Mouse (Mus musculus) neural tube, embryonic 14.5 days (tissue): ENCODE results near the gene Gdpd4. TPM values are rescaled to one million over a fixed set of nuclear protein-coding genes. Genes with fewer than 3 reads are reported as not detected.

ENCODE experiments used
- ATAC-seq: fragments of 200-750 bp; cut with Nextera tagmentation; 2 replicates; pipeline ENCODE4 v1.8.0; 2017; ENCODE audit warnings: low read depth, mild to moderate bottlenecking, moderate TSS enrichment, moderate library complexity
- H3K27ac ChIP-seq: fragments of 300-500 bp; sonication (generic); 2 replicates; pipeline ENCODE4 v1.5.1; 2014; ENCODE audit warnings: low read depth, mild to moderate bottlenecking, control low read depth, low read length, moderate library complexity, mixed read lengths
- H3K27me3 ChIP-seq: fragments of 300-500 bp; sonication (generic); 2 replicates; pipeline ENCODE4 v1.6.1; 2014; ENCODE audit warnings: low read length; ENCODE audit not compliant: control insufficient read depth, insufficient read depth
- H3K36me3 ChIP-seq: fragments of 300-500 bp; sonication (generic); 2 replicates; pipeline ENCODE4 v1.6.1; 2014; ENCODE audit warnings: low read length, mixed read lengths; ENCODE audit not compliant: control insufficient read depth, insufficient read depth
- H3K4me1 ChIP-seq: fragments of 300-500 bp; sonication (generic); 2 replicates; pipeline ENCODE4 v1.6.1; 2014; ENCODE audit warnings: low read length; ENCODE audit not compliant: control insufficient read depth, insufficient read depth
- H3K4me2 ChIP-seq: fragments of 300-500 bp; sonication (generic); 2 replicates; pipeline ENCODE4 v1.6.1; 2014; ENCODE audit warnings: mild to moderate bottlenecking, low read depth, low read length, control low read depth
- H3K4me3 ChIP-seq: fragments of 300-500 bp; sonication (generic); 2 replicates; pipeline ENCODE4 v1.5.1; 2014; ENCODE audit warnings: low read depth, low read length, control low read depth, mixed read lengths
- H3K9ac ChIP-seq: fragments of 300-500 bp; sonication (generic); replicated peaks from 2 replicates; pipeline ENCODE4 v1.6.1; 2014; ENCODE audit warnings: low read depth, mild to moderate bottlenecking, control low read depth, low read length, mixed read lengths
- H3K9me3 ChIP-seq: fragments of 300-500 bp; sonication (generic); 2 replicates; pipeline ENCODE4 v1.6.1; 2016; ENCODE audit warnings: low read length; ENCODE audit not compliant: control insufficient read depth
- WGBS: fragments of 180-500 bp; shearing (Covaris S2); extraction: QIAGEN DNeasy Blood & Tissue Kit; methylation state at CpG from one replicate; pipeline ENCODE4 v1.1.7; 2014; 5-methylcytosine and 5-hydroxymethylcytosine counted together
- polyA plus RNA-seq: library from polyadenylated mRNA; unstranded; fragments of >200 nt; fragmentation: Nextera tagmentation; extraction: Ambion mirVana; gene quantifications from 2 replicates; pipeline ENCODE4 v1.2.1, GENCODE M21; 2014

Gene Gdpd4
- polyA plus RNA-seq, 1 experiment from 2014 or later: not detected

DNA sequence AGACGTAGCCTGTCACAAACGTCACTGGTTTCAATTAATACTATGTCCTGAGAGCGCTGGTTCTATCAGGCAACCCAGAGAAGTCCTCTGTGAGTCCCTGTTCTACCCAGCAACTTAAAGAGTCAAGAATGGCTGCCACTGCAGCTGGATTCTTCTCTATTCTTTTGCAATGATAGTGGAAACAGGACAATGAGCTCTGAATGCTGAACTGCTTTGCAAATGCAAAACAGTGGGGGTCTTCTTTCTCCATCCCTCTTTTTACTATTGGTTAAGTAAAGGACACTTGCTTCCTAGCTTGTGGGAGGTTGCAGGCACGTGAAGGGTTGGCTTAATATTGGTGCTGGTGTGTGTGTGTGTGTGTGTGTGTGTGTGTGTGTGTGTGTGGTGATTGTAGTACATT lies 52.7 kb downstream of the Gdpd4 start:
- Histone ChIP-seq H3K27ac (no peak overlapping the region), H3K4me2 (no peak overlapping the region), H3K9me3 (no peaks in the 10 kb centered on the region), H3K4me1 (no peaks in the 10 kb centered on the region), H3K27me3 (no peaks in the 10 kb centered on the region), H3K36me3 (no peaks in the 10 kb centered on the region), H3K4me3 (no peak overlapping the region), H3K9ac (no peak overlapping the region)
- ATAC-seq: no peak
- 17% methylated on average over 4 of the region's 4 CpGs for WGBS

DNA sequence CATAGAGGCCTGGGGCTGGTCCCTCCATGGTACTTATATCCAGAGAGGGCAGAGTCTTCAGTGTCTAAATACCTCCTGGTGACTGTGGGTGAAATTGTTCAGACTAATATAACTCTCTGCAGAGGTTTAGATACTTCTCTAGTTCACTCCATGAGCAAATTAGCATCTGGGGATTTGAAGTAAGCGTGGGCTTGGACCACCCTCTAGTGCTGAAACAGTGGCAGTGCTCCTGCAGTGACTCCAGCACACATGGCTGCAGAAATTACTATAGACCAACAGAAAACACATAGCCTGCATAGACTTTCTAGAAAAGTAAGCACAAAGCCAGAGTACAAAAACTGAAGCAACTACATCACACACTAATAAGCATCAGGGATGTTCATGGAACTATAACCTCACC lies 57.7 kb downstream of the Gdpd4 start:
- no peak overlapping the region for H3K4me3 ChIP-seq
- no peaks in the 10 kb centered on the region for H3K36me3 ChIP-seq
- H3K27ac ChIP-seq: no peak overlapping the region
- H3K9ac ChIP-seq: no peak overlapping the region
- H3K27me3 ChIP-seq: no peaks in the 10 kb centered on the region
- H3K4me1 ChIP-seq: no peaks in the 10 kb centered on the region
- ATAC-seq: peak; percentile 77; the same call in 1 of the 2 replicates
- H3K4me2 ChIP-seq: no peak overlapping the region
- WGBS: 26% methylated on average over 1 of the region's 1 CpGs
- no peaks in the 10 kb centered on the region for H3K9me3 ChIP-seq

- no peak overlapping the region for H3K9ac ChIP-seq
- H3K4me3 ChIP-seq: no peak overlapping the region
- no peaks in the 10 kb centered on the region for H3K9me3 ChIP-seq
- H3K27ac ChIP-seq: no peak overlapping the region
- H3K27me3 ChIP-seq: no peaks in the 10 kb centered on the region
- no peaks in the 10 kb centered on the region for H3K36me3 ChIP-seq
- no peaks in the 10 kb centered on the region for H3K4me1 ChIP-seq
- no peak overlapping the region for H3K4me2 ChIP-seq
- 53% methylated on average over 13 of the region's 13 CpGs for WGBS
- ATAC-seq: no peak
Measured at GRCm38 (mm10) chr7:97984108-97984834, 64.5 kb downstream of the Gdpd4 start.

- Histone ChIP-seq H3K4me2 (no peak overlapping the region), H3K27me3 (no peaks in the 10 kb centered on the region), H3K27ac (no peak overlapping the region), H3K9ac (no peak overlapping the region), H3K36me3 (no peaks in the 10 kb centered on the region), H3K4me3 (no peak overlapping the region), H3K4me1 (no peaks in the 10 kb centered on the region), H3K9me3 (no peaks in the 10 kb centered on the region)
- WGBS: 89% methylated on average over 7 of the region's 7 CpGs
- no peak for ATAC-seq
Measured at GRCm38 (mm10) chr7:98002617-98003016, 82.9 kb downstream of the Gdpd4 start.

DNA sequence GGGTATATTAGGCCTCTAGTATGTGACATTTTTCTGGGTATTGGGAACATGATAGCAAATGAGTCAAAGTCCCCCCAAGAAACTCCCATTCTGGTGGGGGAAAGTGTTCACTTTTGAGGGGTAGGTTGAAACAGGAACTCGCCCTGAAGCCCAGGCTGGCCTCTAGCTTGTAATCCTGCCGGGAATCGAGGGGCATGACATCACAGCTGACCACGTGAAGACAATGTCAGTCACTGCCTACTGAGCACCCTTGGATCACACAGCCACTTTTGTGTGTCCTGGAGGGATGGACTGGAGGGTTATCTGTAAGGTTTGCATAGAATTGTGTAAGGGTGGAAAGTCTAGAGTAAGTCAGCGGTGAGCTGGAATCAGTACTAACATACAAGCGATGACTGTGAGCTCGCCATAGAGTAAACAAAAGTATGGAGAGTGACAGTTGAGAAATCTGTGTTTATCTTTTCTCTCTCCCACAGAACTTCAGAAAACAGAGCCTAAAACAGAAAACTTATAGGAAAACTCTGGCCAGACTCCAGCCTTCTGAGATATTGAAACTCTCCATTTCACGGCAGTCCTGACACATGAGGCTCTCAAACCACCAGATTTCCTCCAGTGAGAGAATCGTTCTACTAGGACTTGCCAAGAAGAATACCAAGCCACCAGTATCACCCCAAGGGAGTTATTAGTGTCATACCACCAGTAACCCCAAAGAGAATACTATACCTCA lies 128.5 kb downstream of the Gdpd4 start:
- no peak overlapping the region for H3K9ac ChIP-seq
- no peaks in the 10 kb centered on the region for H3K27me3 ChIP-seq
- H3K4me2 ChIP-seq: no peak overlapping the region
- 84% methylated on average over 9 of the region's 9 CpGs for WGBS
- H3K4me3 ChIP-seq: no peak overlapping the region
- H3K27ac ChIP-seq: no peak overlapping the region
- H3K4me1 ChIP-seq: no peaks in the 10 kb centered on the region
- no peaks in the 10 kb centered on the region for H3K36me3 ChIP-seq
- H3K9me3 ChIP-seq: no peaks in the 10 kb centered on the region
- no peak for ATAC-seq

- no peak for ATAC-seq
- whole genome bisulfite sequencing: 18% methylated on average over 8 of the region's 8 CpGs
- no peak overlapping the region for H3K4me2 ChIP-seq
- H3K27me3 ChIP-seq: no peaks in the 10 kb centered on the region
- no peaks in the 10 kb centered on the region for H3K36me3 ChIP-seq
- no peaks in the 10 kb centered on the region for H3K9me3 ChIP-seq
- no peak overlapping the region for H3K9ac ChIP-seq
- no peaks in the 10 kb centered on the region for H3K4me1 ChIP-seq
- no peak overlapping the region for H3K4me3 ChIP-seq
- no peak overlapping the region for H3K27ac ChIP-seq
Measured at GRCm38 (mm10) chr7:98051980-98052379, 132.2 kb downstream of the Gdpd4 start.

- Histone ChIP-seq H3K27me3 (no peaks in the 10 kb centered on the region), H3K9ac (no peak overlapping the region), H3K27ac (no peak overlapping the region), H3K4me2 (no peak overlapping the region), H3K4me1 (no peaks in the 10 kb centered on the region), H3K36me3 (no peaks in the 10 kb centered on the region), H3K4me3 (no peak overlapping the region), H3K9me3 (no peaks in the 10 kb centered on the region)
- 90% methylated on average over 9 of the region's 9 CpGs for WGBS
- ATAC-seq: no peak
Measured at GRCm38 (mm10) chr7:98054461-98054860, 134.7 kb downstream of the Gdpd4 start.

- H3K36me3 ChIP-seq: no peaks in the 10 kb centered on the region
- no peak overlapping the region for H3K9ac ChIP-seq
- no peaks in the 10 kb centered on the region for H3K9me3 ChIP-seq
- 95% methylated on average over 8 of the region's 8 CpGs for WGBS
- no peak overlapping the region for H3K27ac ChIP-seq
- H3K4me3 ChIP-seq: no peak overlapping the region
- H3K4me1 ChIP-seq: no peaks in the 10 kb centered on the region
- no peak for ATAC-seq
- H3K27me3 ChIP-seq: no peaks in the 10 kb centered on the region
- no peak overlapping the region for H3K4me2 ChIP-seq
Measured at GRCm38 (mm10) chr7:98054942-98055341, 135.2 kb downstream of the Gdpd4 start.

DNA sequence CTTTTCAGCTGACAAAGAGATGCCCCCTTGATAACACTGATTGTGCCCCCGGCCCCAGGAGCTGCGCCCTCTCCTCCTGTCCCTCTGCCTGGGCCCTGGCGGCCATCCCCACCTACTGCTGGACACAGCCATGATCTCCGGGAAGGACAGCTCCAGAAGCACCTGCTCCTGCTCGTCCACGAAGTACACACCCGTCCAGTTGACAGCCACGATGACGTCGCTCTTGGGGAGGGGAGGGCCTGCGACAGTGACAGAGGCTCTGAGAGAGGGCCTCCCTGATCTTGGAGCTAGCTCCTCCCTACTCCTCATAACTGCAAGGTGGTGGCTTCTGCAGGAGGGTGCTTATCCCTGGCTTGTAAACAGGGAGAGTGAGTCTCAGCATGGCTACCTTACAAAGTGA lies 146.5 kb downstream of the Gdpd4 start:
- no peak overlapping the region for H3K4me2 ChIP-seq
- no peak overlapping the region for H3K9ac ChIP-seq
- no peak for ATAC-seq
- H3K27me3 ChIP-seq: no peaks in the 10 kb centered on the region
- no peaks in the 10 kb centered on the region for H3K4me1 ChIP-seq
- H3K36me3 ChIP-seq: no peaks in the 10 kb centered on the region; the same call in 1 of the 2 replicates
- no peaks in the 10 kb centered on the region for H3K9me3 ChIP-seq
- H3K4me3 ChIP-seq: no peak overlapping the region
- WGBS: 85% methylated on average over 11 of the region's 11 CpGs
- H3K27ac ChIP-seq: no peak overlapping the region
